Comparison of ENCODE assay signal across 10 mouse cellular contexts in genomic region chr11:104271876-104272275, GRCm38 (mm10). TPM values are rescaled to one million over a fixed set of nuclear protein-coding genes. Genes with fewer than 3 reads are reported as not detected.
DNase-seq lines count a peak whose midpoint lies in the region; ATAC-seq lines count a peak whose summit lies in the region.
"Had no signal": no experiment of that assay in that cellular context is flagged by ENCODE, and none has a peak within 500 bp of the region (broad histone marks: within the 10 kb centered on the region; RNA-seq: fewer than 3 reads in every experiment).

No protein-coding gene starts in this region.

- H3K27me3 ChIP-seq in forebrain, embryonic 14.5 days (replicated peaks; ENCODE audit: control insufficient read depth, insufficient read depth, low read length), result no peaks in the 10 kb centered on the region
- H3K27me3 ChIP-seq in forebrain, embryonic 10.5 days (ENCODE audit: poor library complexity, severe bottlenecking), result no peaks in the 10 kb centered on the region
- no peaks in the 10 kb centered on the region for H3K27me3 ChIP-seq in forebrain, embryonic 16.5 days (replicated peaks; ENCODE audit: control insufficient read depth, insufficient read depth, low read length)
- H3K27me3 ChIP-seq: heart, embryonic 12.5 days had no signal

- no peak overlapping the region for H3K9ac ChIP-seq in forebrain, embryonic 14.5 days (ENCODE audit: low read length)
- H3K9ac ChIP-seq in forebrain, embryonic 16.5 days (replicated peaks; ENCODE audit: low read depth, low read length), result no peak overlapping the region
- H3K9ac ChIP-seq: heart, embryonic 12.5 days had no signal

- intact Hi-C loops in left cerebral cortex, postnatal 10 days (cut with DNase I), result no loop called here
- intact Hi-C loops in left cerebral cortex, postnatal 36 days (cut with DNase I), result no loop called here

- H3K4me1 ChIP-seq in forebrain, embryonic 14.5 days (ENCODE audit: control insufficient read depth, insufficient read depth, low read length), result peaks cover 3% of the 10 kb centered on the region
- peaks cover 4% of the 10 kb centered on the region for H3K4me1 ChIP-seq in forebrain, embryonic 10.5 days
- H3K4me1 ChIP-seq in forebrain, embryonic 16.5 days (replicated peaks; ENCODE audit: control insufficient read depth, insufficient read depth, low read length), result peaks cover 12% of the 10 kb centered on the region

- H3K36me3 ChIP-seq in forebrain, embryonic 14.5 days (ENCODE audit: control insufficient read depth, insufficient read depth, low read length), result no peaks in the 10 kb centered on the region
- H3K36me3 ChIP-seq in forebrain, embryonic 10.5 days (replicated peaks), result no peaks in the 10 kb centered on the region
- no peaks in the 10 kb centered on the region for H3K36me3 ChIP-seq in forebrain, embryonic 16.5 days (ENCODE audit: control insufficient read depth, insufficient read depth)
- H3K36me3 ChIP-seq: heart, embryonic 12.5 days had no signal

- H3K27ac ChIP-seq in forebrain, embryonic 14.5 days (ENCODE audit: low read depth, low read length), result peak overlapping the region; percentile 33; the same call in 1 of the 2 replicates
- H3K27ac ChIP-seq in forebrain, embryonic 10.5 days, result no peak overlapping the region
- no peak overlapping the region for H3K27ac ChIP-seq in forebrain, embryonic 16.5 days (ENCODE audit: low read length)

- H3K9me3 ChIP-seq in forebrain, embryonic 14.5 days (replicated peaks; ENCODE audit: control insufficient read depth, low read length), result no peaks in the 10 kb centered on the region
- no peaks in the 10 kb centered on the region for H3K9me3 ChIP-seq in forebrain, embryonic 10.5 days
- no peaks in the 10 kb centered on the region for H3K9me3 ChIP-seq in forebrain, embryonic 16.5 days (ENCODE audit: control insufficient read depth, low read length)
- H3K9me3 ChIP-seq: heart, embryonic 12.5 days had no signal

- no peak overlapping the region for H3K4me2 ChIP-seq in forebrain, embryonic 14.5 days (ENCODE audit: low read length)
- H3K4me2 ChIP-seq in forebrain, embryonic 16.5 days (ENCODE audit: low read length), result no peak overlapping the region
- H3K4me2 ChIP-seq: heart, embryonic 12.5 days had no signal

- WGBS in forebrain, embryonic 14.5 days, result 69% methylated on average over 6 of the region's 6 CpGs
- 89% methylated on average over 6 of the region's 6 CpGs for WGBS in forebrain, embryonic 10.5 days
- 61% methylated on average over 6 of the region's 6 CpGs for WGBS in forebrain, embryonic 16.5 days

- no peak for DNase-seq in forebrain, embryonic 14.5 days (ENCODE audit: low spot score)
- DNase-seq in forebrain, embryonic 10.5 days (ENCODE audit: extremely low spot score, low spot score), result no peak
- DNase-seq in left cerebral cortex, postnatal 10 days (ENCODE audit: extremely low spot score in 1 of 2, low spot score in 2 of 2), result peak; percentile 43 to 50
- DNase-seq in left cerebral cortex, postnatal 36 days (ENCODE audit: low spot score in 2 of 2), result no peak
- DNase-seq in adrenal gland, postnatal 36 days, result peak; percentile 70 to 77
- DNase-seq in T-cell, adult 2 months (ENCODE audit: low spot score), result no peak
- DNase-seq in kidney, adult 11 months, result no peak

- ATAC-seq in forebrain, embryonic 14.5 days, result peak; percentile 32; the same call in 1 of the 2 replicates
- ATAC-seq in forebrain, embryonic 16.5 days, result peak; percentile 49
- ATAC-seq: intestine, postnatal 0 days had no signal

- H3K4me3 ChIP-seq in forebrain, embryonic 14.5 days (ENCODE audit: low read depth, low read length), result no peak overlapping the region
- H3K4me3 ChIP-seq in forebrain, embryonic 10.5 days, result no peak overlapping the region
- no peak overlapping the region for H3K4me3 ChIP-seq in forebrain, embryonic 16.5 days (replicated peaks; ENCODE audit: low read length)
- H3K4me3 ChIP-seq: heart, embryonic 12.5 days had no signal

RNA-seq across cellular contexts. Expression of gene Mapt, which starts 40.7 kb away (rescaled TPM):
- polyA plus RNA-seq in forebrain, embryonic 14.5 days (2014; fragmentation: Nextera tagmentation; extraction: Ambion mirVana), result 354 and 601 TPM in 2 replicates
- polyA plus RNA-seq in forebrain, embryonic 10.5 days (2016; fragmentation: Nextera tagmentation; extraction: Ambion mirVana), result 2.9 and 8.1 TPM in 2 replicates
- 100 to 1,000 TPM; 526 to 602 TPM for total RNA-seq in left cerebral cortex, postnatal 10 days (2021)
- 100 to 1,000 TPM; 349 to 367 TPM for total RNA-seq in left cerebral cortex, postnatal 36 days (2021)
- 100 to 1,000 TPM; 104 to 156 TPM for total RNA-seq in adrenal gland, postnatal 36 days (2021)
- polyA plus RNA-seq in forebrain, embryonic 16.5 days (2015; fragmentation: Nextera tagmentation; extraction: Ambion mirVana), result 754 and 864 TPM in 2 replicates

Comparison
In these comparisons a context has a peak if more than half of its experiments do, and no peak if none do; other contexts are left out.
1. DNase-seq: peak in left cerebral cortex, postnatal 10 days (2 of 2) and adrenal gland, postnatal 36 days (2 of 2); none in forebrain, embryonic 14.5 days (single experiment), forebrain, embryonic 10.5 days (single experiment), left cerebral cortex, postnatal 36 days (0 of 2), T-cell, adult 2 months (single experiment) and kidney, adult 11 months (single experiment).